Comparison of ENCODE assay signal across 8 mouse cellular contexts in genomic region chrX:36902321-36903114, GRCm38 (mm10). TPM values are rescaled to one million over a fixed set of nuclear protein-coding genes. Genes with fewer than 3 reads are reported as not detected.
DNase-seq lines count a peak whose midpoint lies in the region; ATAC-seq and TF ChIP-seq lines count a peak whose summit lies in the region.

Gene Nkrf, minus strand, starts transcription at chrX:36902899.

- no peaks in the 10 kb centered on the region for H3K36me3 ChIP-seq in embryonic facial prominence, embryonic 15.5 days
- no peaks in the 10 kb centered on the region for H3K36me3 ChIP-seq in spleen, adult 2 months (ENCODE audit: control insufficient read depth, insufficient read depth, low read length)

- H3K27me3 ChIP-seq in embryonic facial prominence, embryonic 15.5 days = no peaks in the 10 kb centered on the region
- no peaks in the 10 kb centered on the region for H3K27me3 ChIP-seq in spleen, adult 2 months (ENCODE audit: control insufficient read depth, insufficient read depth, low read length)

- DNase-seq in adrenal gland, adult (ENCODE audit: inconsistent age in 2 of 2, low spot score in 1 of 2) = peak; percentile 37 to 64
- DNase-seq in adrenal gland, postnatal 4 days (ENCODE audit: low spot score in 2 of 2) = no peak
- DNase-seq in adrenal gland, postnatal 25 days = peak; percentile 36
- DNase-seq in heart, postnatal 4 days = peak; percentile 26
- DNase-seq in layer of hippocampus, postnatal 36 days = peak; percentile 34 to 40
- DNase-seq in spleen, adult 2 months (ENCODE audit: low read depth in 1 of 2, low spot score in 2 of 2) = peak in 1 of 2 experiments; percentile 23

- H3K4me2 ChIP-seq in embryonic facial prominence, embryonic 15.5 days (replicated peaks) = peak within 1 kb of the TSS; percentile 65

- WGBS in embryonic facial prominence, embryonic 15.5 days = 17% methylated on average over 34 of the region's 47 CpGs
- 35% methylated on average over 39 of the region's 47 CpGs for WGBS in spleen, adult 2 months

- H3K9me3 ChIP-seq in embryonic facial prominence, embryonic 15.5 days (replicated peaks) = no peaks in the 10 kb centered on the region

- H3K4me1 ChIP-seq in embryonic facial prominence, embryonic 15.5 days = peaks cover 5% of the 10 kb centered on the region; the same call in 1 of the 2 replicates
- H3K4me1 ChIP-seq in spleen, adult 2 months (ENCODE audit: control insufficient read depth, insufficient read depth, insufficient read length) = no peaks in the 10 kb centered on the region; the same call in 1 of the 2 replicates

- no peak for TF ChIP-seq POLR2A in spleen, adult 2 months (IDR thresholded peaks at IDR 0.05; ENCODE audit: low read depth, low read length)

- peak within 1 kb of the TSS; percentile 59 for H3K27ac ChIP-seq in embryonic facial prominence, embryonic 15.5 days (replicated peaks)
- H3K27ac ChIP-seq in spleen, adult 2 months (ENCODE audit: insufficient read depth, low read length) = peak within 1 kb of the TSS; percentile 77

- no peak for TF ChIP-seq CTCF in spleen, adult 2 months (IDR thresholded peaks at IDR 0.05; ENCODE audit: extremely low read depth, insufficient read depth, insufficient read length, insufficient replicate concordance)

- ATAC-seq in embryonic facial prominence, embryonic 15.5 days (ENCODE audit: insufficient number of reproducible peaks, low FRiP score, low TSS enrichment, low read depth) = peak; percentile 83
- peak; percentile 56 for ATAC-seq in megakaryocyte-erythroid progenitor cell, adult 5-6 weeks (replicated peaks; ENCODE audit: low FRiP score, low TSS enrichment, poor library complexity, severe bottlenecking)

- H3K4me3 ChIP-seq in embryonic facial prominence, embryonic 15.5 days (replicated peaks) = peak within 1 kb of the TSS; percentile 53
- peak within 1 kb of the TSS; percentile 71 for H3K4me3 ChIP-seq in spleen, adult 2 months (ENCODE audit: extremely low read depth, insufficient read depth, insufficient read length)

- H3K9ac ChIP-seq in embryonic facial prominence, embryonic 15.5 days = peak within 1 kb of the TSS; percentile 23

RNA-seq across cellular contexts. Expression of gene Nkrf, which starts in this region (rescaled TPM):
- total RNA-seq in adrenal gland, postnatal 4 days (2021) = 1 to 10 TPM; 7.8 to 8.4 TPM
- 10.0 and 10.1 TPM in 2 replicates for total RNA-seq in adrenal gland, postnatal 25 days (2021)
- polyA plus RNA-seq in embryonic facial prominence, embryonic 15.5 days (2015; fragmentation: Nextera tagmentation; extraction: Ambion mirVana) = 1.3 and 2.1 TPM in 2 replicates
- total RNA-seq in heart, postnatal 4 days (2021) = 1 to 10 TPM; 3.9 to 4.1 TPM
- total RNA-seq in layer of hippocampus, postnatal 36 days (2021) = 10 to 100 TPM; 31.7 to 33.2 TPM
- 21.2 and 28.6 TPM in 2 replicates for total RNA-seq in megakaryocyte-erythroid progenitor cell, adult 5-6 weeks (2014; fragmentation: Nextera tagmentation)
- total RNA-seq in megakaryocyte-erythroid progenitor cell, adult 5-6 weeks (2017) = 16.0 and 16.4 TPM in 2 replicates
- 0.46 and 0.53 TPM in 2 replicates for polyA plus RNA-seq in spleen, adult 2 months (2012; rRNA removed)

Comparison
In these comparisons a context has a peak if more than half of its experiments do, and no peak if none do; other contexts are left out.
1. DNase-seq: peak in adrenal gland, adult (2 of 2), adrenal gland, postnatal 25 days (single experiment), heart, postnatal 4 days (single experiment) and layer of hippocampus, postnatal 36 days (2 of 2); none in adrenal gland, postnatal 4 days (0 of 2).